ENCODE assay signal across 12 mouse cellular contexts in genomic region chr5:25160515-25160914, GRCm38 (mm10). TPM values are rescaled to one million over a fixed set of nuclear protein-coding genes. Genes with fewer than 3 reads are reported as not detected.
DNase-seq lines count a peak whose midpoint lies in the region; ATAC-seq lines count a peak whose summit lies in the region.
"Had no signal": no experiment of that assay in that cellular context is flagged by ENCODE, and none has a peak within 500 bp of the region (broad histone marks: within the 10 kb centered on the region; RNA-seq: fewer than 3 reads in every experiment).

No protein-coding gene starts in this region.

- H3K9ac ChIP-seq in liver, embryonic 11.5 days (ENCODE audit: low read depth, low read length), result no peak overlapping the region
- H3K9ac ChIP-seq: stomach, embryonic 15.5 days had no signal

- intact Hi-C loops in left cerebral cortex, postnatal 14 days (cut with DNase I), result loop anchor here (5.0 kb wide), 2 partner anchors 58 to 73 kb away; partner anchors contain the start of gene Prkag2

- no peak overlapping the region for H3K4me2 ChIP-seq in liver, embryonic 11.5 days
- H3K4me2 ChIP-seq: stomach, embryonic 15.5 days had no signal

- no peak overlapping the region for H3K4me3 ChIP-seq in liver, embryonic 11.5 days (ENCODE audit: low read depth, low read length)
- H3K4me3 ChIP-seq: stomach, embryonic 15.5 days had no signal

- peak; percentile 35 for DNase-seq in MN1 (ENCODE audit: low spot score)
- peak; percentile 4 for DNase-seq in Muller cell, postnatal 12 days (ENCODE audit: inconsistent ontology term)
- peak; percentile 31 for DNase-seq in forelimb bud, embryonic 11.5 days (ENCODE audit: low read depth, low spot score)
- DNase-seq in left cerebral cortex, postnatal 14 days (ENCODE audit: low spot score in 2 of 2), result peak; percentile 21 to 37
- no peak for DNase-seq in spleen, postnatal 4 days (ENCODE audit: low spot score in 2 of 2)
- no peak for DNase-seq in liver, embryonic 11.5 days (ENCODE audit: low spot score)
- no peak for DNase-seq in heart, adult 9 months (ENCODE audit: low spot score in 2 of 2)

- no peaks in the 10 kb centered on the region for H3K36me3 ChIP-seq in liver, embryonic 11.5 days (ENCODE audit: control insufficient read depth, insufficient read depth, low read length)
- H3K36me3 ChIP-seq: stomach, embryonic 15.5 days had no signal

- H3K27ac ChIP-seq in liver, embryonic 11.5 days (ENCODE audit: low read depth, low read length), result no peak overlapping the region
- H3K27ac ChIP-seq: stomach, embryonic 15.5 days had no signal

- no peak for ATAC-seq in liver, embryonic 11.5 days (replicated peaks; ENCODE audit: low FRiP score)
- ATAC-seq: Patski had no signal

- WGBS in liver, embryonic 11.5 days, result 74% methylated on average over 11 of the region's 11 CpGs

- no peaks in the 10 kb centered on the region for H3K4me1 ChIP-seq in liver, embryonic 11.5 days (replicated peaks; ENCODE audit: control insufficient read depth, insufficient read depth, low read length)
- H3K4me1 ChIP-seq: stomach, embryonic 15.5 days had no signal

- H3K27me3 ChIP-seq in liver, embryonic 11.5 days (replicated peaks; ENCODE audit: control insufficient read depth, insufficient read depth, low read length), result no peaks in the 10 kb centered on the region
- H3K27me3 ChIP-seq: stomach, embryonic 15.5 days had no signal

- H3K9me3 ChIP-seq in liver, embryonic 11.5 days (ENCODE audit: control insufficient read depth, low read length), result no peaks in the 10 kb centered on the region
- H3K9me3 ChIP-seq: stomach, embryonic 15.5 days had no signal

RNA-seq across cellular contexts. Expression of gene Galntl5, which starts 20.7 kb away (rescaled TPM):
- not detected for total RNA-seq in left cerebral cortex, postnatal 14 days (2021)
- polyA plus RNA-seq in liver, embryonic 11.5 days (2014; fragmentation: Nextera tagmentation; extraction: Ambion mirVana), result not detected in 2 replicates
- total RNA-seq: gastrocnemius, postnatal 4 days; megakaryocyte-erythroid progenitor cell, adult 5-6 weeks had no signal
- polyA plus RNA-seq: large intestine, adult 2 months; Patski; stomach, embryonic 15.5 days had no signal

Comparison
In these comparisons a context has a peak if more than half of its experiments do, and no peak if none do; other contexts are left out.
1. DNase-seq: peak in MN1 (single experiment), Muller cell, postnatal 12 days (single experiment), forelimb bud, embryonic 11.5 days (single experiment) and left cerebral cortex, postnatal 14 days (2 of 2); none in spleen, postnatal 4 days (0 of 2), liver, embryonic 11.5 days (single experiment) and heart, adult 9 months (0 of 2).